Mouse (Mus musculus): ENCODE results near the gene Gm13304.
"Not testable (repeated sequence)": the region's sequence is repeated elsewhere in the genome, so short reads cannot be mapped to it uniquely, and the experiment has no call there.

The Gm13304 gene

GRCm38 (mm10) chr4:42114517-42114916 lies at the start of gene Gm13304:
Gene Gm13304, plus strand, starts transcription at chr4:42114817.
- not testable (repeated sequence) for DNase-seq (ENCODE audit: low spot score)

GRCm38 (mm10) chr4:42090907-42091306 lies 23.7 kb upstream of the Gm13304 start, which contains the start of gene Gm3893:
Gene Gm3893, plus strand, starts transcription at chr4:42091207.
- DNase-seq (ENCODE audit: low spot score) = not testable (repeated sequence)

DNA sequence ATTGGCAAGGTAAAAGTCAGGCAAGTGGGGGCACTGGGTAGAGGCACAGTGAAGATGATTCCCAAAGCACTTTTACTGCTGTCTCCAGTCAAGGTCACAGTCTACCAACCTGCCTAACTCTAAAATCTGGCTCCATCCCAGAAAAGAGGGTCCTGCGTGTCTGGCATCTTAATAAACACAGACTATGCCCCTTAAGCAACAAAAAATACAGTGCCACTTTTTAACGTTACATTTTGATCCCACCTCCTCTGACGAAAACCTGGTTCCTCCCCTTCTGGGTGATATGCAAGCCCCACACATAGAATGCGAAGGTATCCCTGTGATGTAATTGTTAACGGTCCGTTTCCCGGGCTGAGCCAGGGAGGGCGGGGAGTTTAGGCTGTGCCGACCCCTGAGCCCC lies 38.5 kb downstream of the Gm13304 start, which contains the start of gene Gm13306:
Gene Gm13306 (plus strand): TSS at position 301 of the 400 bp plus-strand sequence.
- not testable (repeated sequence) for DNase-seq (ENCODE audit: low spot score)

All from ovary, postnatal 14 days (tissue).